Mouse (Mus musculus): ENCODE data around the gene Timm8b. TPM values are rescaled to one million over a fixed set of nuclear protein-coding genes. Genes with fewer than 3 reads are reported as not detected.
A peak's percentile ranks its signal among the peaks of the same experiment; 100 is the strongest.
"Not testable (repeated sequence)": the region's sequence is repeated elsewhere in the genome, so short reads cannot be mapped to it uniquely, and the experiment has no call there.

The Timm8b gene
- total and polyA plus RNA-seq, 2 experiments from 2014 or later = 115 to 445 TPM

DNA sequence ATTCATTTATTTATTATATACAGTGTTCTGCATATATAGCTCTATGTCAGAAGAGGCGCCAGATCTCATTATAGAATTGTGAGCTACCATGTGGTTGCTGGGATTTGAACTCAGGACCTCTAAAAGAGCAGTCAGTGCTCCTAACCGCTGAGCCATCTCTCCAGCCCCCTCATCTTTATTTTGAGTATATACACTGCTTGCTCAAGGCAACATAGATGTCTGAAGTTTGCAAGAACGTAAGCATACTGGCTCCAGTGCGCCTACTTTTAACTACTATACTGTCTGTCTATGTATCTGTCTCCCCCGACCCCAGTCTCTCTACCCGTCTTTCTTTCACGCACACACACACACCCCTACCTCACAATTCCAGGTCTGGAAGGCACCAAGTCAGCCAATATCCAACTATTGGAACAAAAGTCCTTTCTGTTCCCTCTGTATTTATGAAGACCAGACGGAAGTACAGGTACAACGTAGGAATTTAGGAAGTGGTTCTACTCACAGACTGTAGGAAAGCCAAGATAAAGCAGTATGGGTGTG, 14.2 kb downstream of the Timm8b start:
- Histone ChIP-seq H3K27me3 (ENCODE audit: control insufficient read depth, insufficient read depth, low read length) (no peaks in the 10 kb centered on the region), H3K4me1 (ENCODE audit: control insufficient read depth, insufficient read depth) (peaks cover 11% of the 10 kb centered on the region), H3K9me3 (replicated peaks; ENCODE audit: control insufficient read depth, low read length) (no peaks in the 10 kb centered on the region), H3K4me3 (ENCODE audit: low read depth, low read length) (peak overlapping the region; percentile 89), H3K9ac (replicated peaks; ENCODE audit: low read depth, low read length) (no peak overlapping the region), H3K4me2 (ENCODE audit: low read depth, low read length) (peak overlapping the region; percentile 80), H3K36me3 (replicated peaks; ENCODE audit: control insufficient read depth, insufficient read depth, low read length) (peaks cover 22% of the 10 kb centered on the region), H3K27ac (ENCODE audit: low read depth) (no peak overlapping the region)
- TF ChIP-seq CTCF (IDR thresholded peaks at IDR 0.05; ENCODE audit: low read depth) (no peak), EP300 (IDR thresholded peaks at IDR 0.05; ENCODE audit: low read depth) (no peak)
- 54% methylated on average over 9 of the region's 9 CpGs for WGBS
- ATAC-seq (ENCODE audit: insufficient read depth, low read depth) (no peak), DNase-seq (ENCODE audit: low spot score) (no peak)

DNA sequence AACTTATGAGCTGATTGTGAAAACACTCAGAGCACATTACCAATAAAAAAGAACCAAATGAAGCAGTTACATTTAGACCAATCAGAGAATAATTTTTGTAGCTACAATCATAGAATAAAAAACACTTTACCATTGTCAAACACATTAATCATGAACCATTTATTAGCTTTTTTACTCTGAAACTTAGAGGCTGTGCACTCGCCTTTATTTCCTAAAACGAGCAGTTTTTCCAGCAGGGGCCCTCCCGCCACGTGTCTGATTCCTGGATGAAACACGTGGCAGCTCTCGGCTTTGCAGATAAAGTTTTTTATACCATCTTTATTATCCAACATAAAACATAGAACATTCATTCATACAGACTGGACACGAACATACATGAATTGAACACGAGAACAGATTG, 27.2 kb downstream of the Timm8b start:
- not testable (repeated sequence) for H3K4me1 ChIP-seq (ENCODE audit: control insufficient read depth, insufficient read depth); DNase-seq (ENCODE audit: low spot score)

DNA sequence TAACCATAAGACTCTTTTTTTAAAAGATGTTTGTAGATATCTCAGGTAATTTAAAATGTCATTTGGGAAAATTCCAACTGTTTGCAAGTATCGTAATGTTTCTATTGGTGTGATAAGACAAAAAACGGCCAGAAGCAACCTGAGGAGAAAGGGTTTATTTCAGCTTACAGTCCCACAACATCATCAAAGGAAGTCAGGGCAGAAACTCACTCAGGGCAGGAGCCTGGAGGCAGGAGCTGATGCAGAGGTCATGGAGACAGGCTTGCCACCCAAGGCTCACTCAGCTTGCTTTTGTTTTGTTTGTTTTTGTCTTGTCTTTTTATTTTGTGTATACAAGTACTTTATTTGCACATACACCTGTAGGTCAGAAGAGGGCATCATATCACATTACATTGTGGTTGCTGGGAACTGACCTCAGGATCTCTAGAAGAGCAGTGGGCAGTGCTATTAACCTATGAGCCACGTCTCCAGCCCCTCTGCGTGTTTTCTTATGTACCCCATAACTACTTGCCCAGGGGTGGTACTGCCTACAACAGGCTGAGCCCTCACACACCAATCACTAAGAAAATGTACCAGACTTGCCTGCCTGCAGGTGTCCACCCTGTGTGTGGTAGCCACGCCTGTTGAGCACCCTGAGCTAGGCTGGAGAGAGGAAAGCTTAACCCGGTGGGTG, 28.4 kb downstream of the Timm8b start:
- no peak overlapping the region for H3K9ac ChIP-seq (replicated peaks; ENCODE audit: low read depth, low read length)
- ATAC-seq (ENCODE audit: insufficient read depth, low read depth) = no peak
- TF ChIP-seq EP300 (IDR thresholded peaks at IDR 0.05; ENCODE audit: low read depth) (no peak), CTCF (IDR thresholded peaks at IDR 0.05; ENCODE audit: low read depth) (no peak)
- no peak overlapping the region for H3K27ac ChIP-seq (ENCODE audit: low read depth)
- peaks cover 39% of the 10 kb centered on the region for H3K36me3 ChIP-seq (replicated peaks; ENCODE audit: control insufficient read depth, insufficient read depth, low read length)
- no peaks in the 10 kb centered on the region for H3K4me1 ChIP-seq (ENCODE audit: control insufficient read depth, insufficient read depth)
- no peak overlapping the region for H3K4me3 ChIP-seq (ENCODE audit: low read depth, low read length)
- DNase-seq (ENCODE audit: low spot score) = no peak
- no peaks in the 10 kb centered on the region for H3K27me3 ChIP-seq (ENCODE audit: control insufficient read depth, insufficient read depth, low read length)
- 87% methylated on average over 6 of the region's 6 CpGs for WGBS
- H3K4me2 ChIP-seq (ENCODE audit: low read depth, low read length) = no peak overlapping the region
- H3K9me3 ChIP-seq (replicated peaks; ENCODE audit: control insufficient read depth, low read length) = no peaks in the 10 kb centered on the region

More for the DNA sequence above, 27.2 kb downstream of the Timm8b start:
- H3K9ac ChIP-seq (replicated peaks; ENCODE audit: low read depth, low read length); H3K27ac ChIP-seq (ENCODE audit: low read depth); H3K4me3 ChIP-seq (ENCODE audit: low read depth, low read length); H3K9me3 ChIP-seq (replicated peaks; ENCODE audit: control insufficient read depth, low read length); H3K4me2 ChIP-seq (ENCODE audit: low read depth, low read length); H3K27me3 ChIP-seq (ENCODE audit: control insufficient read depth, insufficient read depth, low read length); ATAC-seq (ENCODE audit: insufficient read depth, low read depth): not testable (repeated sequence)
- peaks cover 28% of the 10 kb centered on the region for H3K36me3 ChIP-seq (replicated peaks; ENCODE audit: control insufficient read depth, insufficient read depth, low read length)
- WGBS = 80% methylated on average over 6 of the region's 8 CpGs

DNA sequence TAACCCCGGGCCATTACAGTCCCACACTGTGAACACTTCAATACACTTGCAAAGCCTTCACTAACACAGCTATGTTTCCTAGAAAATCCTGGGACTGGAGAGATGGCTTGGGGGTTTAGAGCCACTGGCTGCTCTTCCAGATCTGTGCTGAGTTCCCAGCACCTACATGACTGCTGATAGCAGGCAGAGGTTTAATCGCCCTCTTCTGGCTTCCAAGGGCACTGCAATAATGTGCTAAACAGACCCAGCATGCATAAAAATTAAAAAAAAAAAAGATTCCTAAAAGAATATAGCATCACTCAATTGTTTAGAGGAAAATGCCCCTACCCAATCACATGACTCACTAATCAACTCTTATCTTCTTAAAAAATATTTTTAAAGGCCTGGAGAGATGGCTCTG, 29.3 kb downstream of the Timm8b start:
- DNase-seq (ENCODE audit: low spot score) = no peak
- H3K4me2 ChIP-seq (ENCODE audit: low read depth, low read length) = no peak overlapping the region
- TF ChIP-seq EP300 (IDR thresholded peaks at IDR 0.05; ENCODE audit: low read depth) (no peak), CTCF (IDR thresholded peaks at IDR 0.05; ENCODE audit: low read depth) (peak; percentile 6; the same call in 1 of the 2 replicates)
- no peaks in the 10 kb centered on the region for H3K9me3 ChIP-seq (replicated peaks; ENCODE audit: control insufficient read depth, low read length)
- H3K36me3 ChIP-seq (replicated peaks; ENCODE audit: control insufficient read depth, insufficient read depth, low read length) = peaks cover 48% of the 10 kb centered on the region
- H3K9ac ChIP-seq (replicated peaks; ENCODE audit: low read depth, low read length) = no peak overlapping the region
- H3K4me1 ChIP-seq (ENCODE audit: control insufficient read depth, insufficient read depth) = no peaks in the 10 kb centered on the region
- no peaks in the 10 kb centered on the region for H3K27me3 ChIP-seq (ENCODE audit: control insufficient read depth, insufficient read depth, low read length)
- H3K4me3 ChIP-seq (ENCODE audit: low read depth, low read length) = no peak overlapping the region
- ATAC-seq (ENCODE audit: insufficient read depth, low read depth) = no peak
- 57% methylated on average over 2 of the region's 2 CpGs for WGBS
- H3K27ac ChIP-seq (ENCODE audit: low read depth) = no peak overlapping the region

DNA sequence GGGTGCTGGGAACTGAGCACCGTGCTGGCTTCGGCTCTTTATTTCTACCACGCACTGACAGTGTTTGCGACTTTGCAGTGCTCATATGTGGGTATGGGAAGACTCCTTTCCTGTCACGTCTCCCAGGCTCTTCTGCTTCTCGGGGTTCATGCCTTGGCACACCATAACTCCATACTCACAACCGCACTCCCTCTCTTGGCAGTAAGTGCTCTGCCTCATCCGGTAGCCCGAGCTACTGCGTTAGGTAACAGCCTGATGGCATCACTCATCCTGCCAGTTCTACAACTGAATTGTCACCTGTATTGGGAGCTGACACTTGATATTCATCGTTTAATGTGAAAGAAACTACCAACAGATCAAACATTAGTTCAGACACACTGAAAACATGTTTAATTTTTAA, 30.6 kb downstream of the Timm8b start:
- ATAC-seq (ENCODE audit: insufficient read depth, low read depth) = no peak
- H3K36me3 ChIP-seq (replicated peaks; ENCODE audit: control insufficient read depth, insufficient read depth, low read length) = peaks cover 60% of the 10 kb centered on the region

More for the DNA sequence above, 30.6 kb downstream of the Timm8b start:
- H3K27ac ChIP-seq (ENCODE audit: low read depth) = no peak overlapping the region
- WGBS = 95% methylated on average over 11 of the region's 11 CpGs
- no peak overlapping the region for H3K9ac ChIP-seq (replicated peaks; ENCODE audit: low read depth, low read length)
- H3K4me3 ChIP-seq (ENCODE audit: low read depth, low read length) = no peak overlapping the region
- no peaks in the 10 kb centered on the region for H3K27me3 ChIP-seq (ENCODE audit: control insufficient read depth, insufficient read depth, low read length)
- H3K9me3 ChIP-seq (replicated peaks; ENCODE audit: control insufficient read depth, low read length) = no peaks in the 10 kb centered on the region
- no peak overlapping the region for H3K4me2 ChIP-seq (ENCODE audit: low read depth, low read length)
- DNase-seq (ENCODE audit: low spot score) = no peak
- TF ChIP-seq CTCF (IDR thresholded peaks at IDR 0.05; ENCODE audit: low read depth) (no peak), EP300 (IDR thresholded peaks at IDR 0.05; ENCODE audit: low read depth) (no peak)
- H3K4me1 ChIP-seq (ENCODE audit: control insufficient read depth, insufficient read depth) = no peaks in the 10 kb centered on the region
